Mouse (Mus musculus): ENCODE results near the gene Mars. TPM values are rescaled to one million over a fixed set of nuclear protein-coding genes. Genes with fewer than 3 reads are reported as not detected.

Mars gene
- polyA plus RNA-seq, 1 experiment from 2014 or later = 99.1 TPM

DNA sequence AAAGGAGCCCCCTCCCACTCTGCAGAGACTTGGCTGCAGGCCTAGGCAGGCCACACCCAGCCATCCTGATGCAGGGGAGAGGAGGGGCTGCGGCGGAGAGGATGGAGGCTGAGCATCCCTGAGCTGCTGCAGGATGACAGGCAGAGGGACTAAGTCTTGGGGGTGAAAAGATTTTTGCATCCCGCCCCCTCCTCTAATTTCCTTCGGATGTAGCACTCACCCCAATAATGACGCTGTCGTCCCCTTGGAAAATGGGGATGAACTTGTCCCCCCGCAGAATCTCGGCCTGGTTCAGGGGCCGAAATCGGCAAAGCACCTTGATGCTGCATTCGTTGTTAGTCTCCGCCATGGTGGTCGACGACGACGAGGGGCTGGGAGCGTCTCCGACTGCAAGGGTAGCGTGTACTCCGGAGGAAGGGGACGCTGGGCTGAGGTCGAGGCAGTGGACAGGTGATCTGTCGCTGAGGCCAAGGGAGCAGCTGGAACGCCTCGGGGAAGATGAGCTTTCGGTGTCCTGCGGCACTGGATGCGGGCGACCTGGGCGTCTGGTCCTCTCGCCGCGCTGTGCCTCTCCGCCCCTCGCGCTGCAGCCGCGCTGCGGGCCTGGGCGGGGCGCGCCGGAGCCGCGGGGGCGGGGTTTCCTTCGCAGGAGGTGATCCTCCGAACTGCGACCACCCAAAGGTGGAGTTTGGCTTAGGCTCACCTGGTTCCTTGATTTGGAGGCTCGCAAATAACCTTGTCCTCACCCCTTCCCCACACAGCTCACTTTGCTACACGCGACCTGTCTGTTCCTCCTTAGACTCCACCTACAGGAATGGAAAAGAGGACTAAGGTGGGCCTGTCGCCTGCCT is 48.8 kb downstream of the Mars start, which contains the start of gene Kif5a:
TSS of gene Kif5a (minus strand) at position 801 of the 851 bp plus-strand sequence.
- Histone ChIP-seq H3K9ac (ENCODE audit: low read depth, low read length) (peak within 1 kb of the TSS; percentile 44; the same call in 1 of the 2 replicates), H3K4me3 (replicated peaks; ENCODE audit: low read depth, low read length) (peak within 1 kb of the TSS; percentile 33), H3K36me3 (ENCODE audit: insufficient read depth, low read length) (no peaks in the 10 kb centered on the region), H3K27ac (no peak within 1 kb of the TSS), H3K27me3 (ENCODE audit: insufficient read depth, low read length) (0 out of 2 replicates have a peak, but pooled peaks cover 6% of the 10 kb centered on the region), H3K9me3 (replicated peaks; ENCODE audit: low read length) (no peaks in the 10 kb centered on the region), H3K4me1 (replicated peaks; ENCODE audit: insufficient read depth, low read length) (peaks cover 17% of the 10 kb centered on the region), H3K4me2 (ENCODE audit: low read length) (peak within 1 kb of the TSS; percentile 73)
- DNase-seq (ENCODE audit: low spot score) (no peak), ATAC-seq (replicated peaks; ENCODE audit: low FRiP score, low read depth) (no peak)
- TF ChIP-seq CTCF (IDR thresholded peaks at IDR 0.05; ENCODE audit: low read depth) = no peak
- 1% methylated on average over 53 of the region's 53 CpGs for WGBS

DNA sequence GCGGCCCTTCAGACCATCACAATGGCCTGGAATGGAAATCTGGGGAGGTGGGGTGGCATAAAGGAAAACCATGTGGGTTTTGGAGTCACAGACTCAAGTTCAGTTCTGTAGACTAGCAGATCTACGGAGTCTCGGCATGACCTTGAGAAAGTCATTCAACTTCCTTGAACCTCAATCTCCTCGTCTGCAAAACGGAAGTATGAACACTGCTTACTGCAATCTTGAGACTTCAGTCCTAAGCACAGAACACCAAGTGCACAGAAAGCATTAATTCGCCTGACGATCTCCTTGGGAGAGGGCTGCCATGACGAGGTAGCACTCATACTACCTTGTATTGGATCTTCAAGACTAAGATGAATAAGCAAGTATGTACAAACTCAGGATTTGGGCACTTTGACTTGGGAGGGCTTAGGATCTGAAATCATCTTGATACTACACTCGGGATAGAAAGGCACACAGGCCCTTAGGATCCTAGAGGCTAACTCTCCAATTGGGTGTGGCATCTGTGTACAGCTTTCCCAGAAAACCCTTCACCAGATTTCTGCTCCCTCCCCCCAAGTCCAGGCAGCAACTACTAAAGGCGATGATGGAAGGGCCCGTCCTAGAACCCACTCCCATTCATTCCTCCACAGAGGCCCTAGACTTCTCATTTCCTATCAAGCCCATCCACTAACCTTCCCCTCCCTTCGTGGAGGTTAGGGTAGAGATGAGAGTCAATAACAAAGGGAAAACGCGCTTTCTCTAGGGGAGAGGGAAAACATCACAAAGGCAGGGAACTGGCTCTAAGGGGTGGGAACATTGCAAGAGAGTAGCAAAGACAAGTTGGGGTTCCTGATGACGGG is 49.7 kb downstream of the Mars start:
- ATAC-seq (replicated peaks; ENCODE audit: low FRiP score, low read depth) (no peak), DNase-seq (ENCODE audit: low spot score) (no peak)
- no peak overlapping the region for H3K4me3 ChIP-seq (replicated peaks; ENCODE audit: low read depth, low read length)
- WGBS = 64% methylated on average over 15 of the region's 15 CpGs
- H3K4me2 ChIP-seq (ENCODE audit: low read length) = no peak overlapping the region
- no peaks in the 10 kb centered on the region for H3K36me3 ChIP-seq (ENCODE audit: insufficient read depth, low read length)
- no peak overlapping the region for H3K9ac ChIP-seq (ENCODE audit: low read depth, low read length)
- no peak for TF ChIP-seq CTCF (IDR thresholded peaks at IDR 0.05; ENCODE audit: low read depth)
- peaks cover 12% of the 10 kb centered on the region for H3K4me1 ChIP-seq (replicated peaks; ENCODE audit: insufficient read depth, low read length)
- H3K27ac ChIP-seq = no peak overlapping the region
- no peaks in the 10 kb centered on the region for H3K9me3 ChIP-seq (replicated peaks; ENCODE audit: low read length)
- H3K27me3 ChIP-seq (ENCODE audit: insufficient read depth, low read length) = 0 out of 2 replicates have a peak, but pooled peaks cover 6% of the 10 kb centered on the region

DNA sequence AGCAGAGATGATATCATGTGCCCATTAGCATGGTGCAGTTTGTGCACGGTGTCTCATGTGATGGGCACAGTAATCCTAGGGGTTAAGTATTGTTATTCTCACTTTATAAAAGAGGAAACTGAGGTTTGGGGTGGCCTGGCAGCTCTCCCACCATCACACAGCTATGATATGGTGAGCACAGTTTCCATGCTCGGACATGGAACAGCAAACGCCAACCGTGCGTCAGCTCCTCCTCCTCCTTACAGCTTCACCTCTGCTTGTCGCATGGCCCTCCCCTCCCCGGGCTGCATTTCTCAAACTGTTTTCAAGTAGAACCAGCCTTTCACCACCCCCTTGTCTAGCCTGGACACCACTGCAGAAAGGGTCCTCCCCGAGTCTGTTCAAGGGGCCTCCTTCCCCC is 53.1 kb downstream of the Mars start:
- 74% methylated on average over 8 of the region's 8 CpGs for WGBS

DNA sequence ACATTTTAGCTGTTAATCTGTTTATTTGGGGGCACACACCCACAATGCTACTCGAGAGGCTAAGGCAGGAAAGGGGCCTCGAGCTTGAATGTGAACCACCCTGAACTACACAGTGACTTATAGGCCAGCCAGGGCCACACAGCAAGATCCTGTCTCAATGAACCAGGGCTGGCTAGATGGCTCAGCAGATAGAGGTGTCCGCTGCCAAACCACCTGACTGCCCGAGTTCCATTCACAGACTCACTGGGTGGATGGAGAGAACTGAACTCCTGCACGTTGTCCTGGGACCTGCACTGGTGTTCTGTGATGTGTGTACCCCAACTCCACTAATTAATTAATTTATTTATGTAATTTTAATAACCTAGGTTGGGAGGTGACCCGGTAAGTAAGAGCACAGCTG is 53.8 kb downstream of the Mars start:
- no peak for DNase-seq (ENCODE audit: low spot score)

More for the DNA sequence above, 53.1 kb downstream of the Mars start:
- Histone ChIP-seq H3K4me3 (replicated peaks; ENCODE audit: low read depth, low read length) (no peak overlapping the region), H3K9me3 (replicated peaks; ENCODE audit: low read length) (no peaks in the 10 kb centered on the region), H3K9ac (ENCODE audit: low read depth, low read length) (no peak overlapping the region), H3K27ac (no peak overlapping the region), H3K27me3 (ENCODE audit: insufficient read depth, low read length) (0 out of 2 replicates have a peak, but pooled peaks cover 4% of the 10 kb centered on the region), H3K4me1 (replicated peaks; ENCODE audit: insufficient read depth, low read length) (peaks cover 12% of the 10 kb centered on the region), H3K36me3 (ENCODE audit: insufficient read depth, low read length) (no peaks in the 10 kb centered on the region), H3K4me2 (ENCODE audit: low read length) (no peak overlapping the region)
- no peak for DNase-seq (ENCODE audit: low spot score)
- no peak for TF ChIP-seq CTCF (IDR thresholded peaks at IDR 0.05; ENCODE audit: low read depth)
- no peak for ATAC-seq (replicated peaks; ENCODE audit: low FRiP score, low read depth)

DNA sequence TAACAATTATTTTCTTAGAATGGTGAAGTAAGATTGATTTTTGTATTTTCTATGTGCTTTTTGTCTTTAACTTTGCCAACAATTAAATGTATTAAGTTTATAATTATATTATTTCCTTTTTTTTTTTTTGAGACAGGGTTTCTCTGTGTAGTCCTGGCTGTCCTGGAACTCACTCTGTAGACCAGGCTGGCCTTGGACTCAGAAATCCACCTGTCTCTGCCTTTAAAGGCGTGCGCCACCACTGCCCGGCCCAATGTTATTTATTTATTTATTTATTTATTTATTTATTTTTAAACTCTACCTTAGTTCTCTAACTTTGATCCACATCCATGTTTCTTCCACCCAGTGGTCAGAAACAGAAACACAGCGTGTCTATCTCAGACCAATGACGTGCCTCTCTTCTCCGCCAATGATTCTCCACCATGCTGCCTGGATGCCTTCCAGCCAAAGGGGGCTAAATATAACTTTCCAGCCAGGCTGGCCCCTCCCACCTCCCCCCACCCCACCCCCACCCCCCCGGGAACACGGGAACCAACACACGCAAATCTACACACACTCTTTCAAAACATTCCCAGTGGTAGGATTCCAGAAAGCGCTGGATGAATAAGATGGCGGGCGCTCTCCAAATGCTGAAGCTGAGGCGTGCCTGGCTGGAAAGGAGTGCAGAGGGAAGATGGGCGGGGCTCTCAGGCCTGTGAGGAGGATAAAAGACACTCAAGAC is 55.8 kb downstream of the Mars start:
- H3K36me3 ChIP-seq (ENCODE audit: insufficient read depth, low read length) = no peaks in the 10 kb centered on the region
- no peaks in the 10 kb centered on the region for H3K27me3 ChIP-seq (ENCODE audit: insufficient read depth, low read length)
- no peak overlapping the region for H3K27ac ChIP-seq
- H3K4me1 ChIP-seq (replicated peaks; ENCODE audit: insufficient read depth, low read length) = no peaks in the 10 kb centered on the region
- peak; percentile 80 for ATAC-seq (replicated peaks; ENCODE audit: low FRiP score, low read depth)
- H3K4me2 ChIP-seq (ENCODE audit: low read length) = no peak overlapping the region
- no peak overlapping the region for H3K4me3 ChIP-seq (replicated peaks; ENCODE audit: low read depth, low read length)
- peak; percentile 93 for DNase-seq (ENCODE audit: low spot score)
- WGBS = 22% methylated on average over 14 of the region's 14 CpGs
- no peaks in the 10 kb centered on the region for H3K9me3 ChIP-seq (replicated peaks; ENCODE audit: low read length)
- no peak overlapping the region for H3K9ac ChIP-seq (ENCODE audit: low read depth, low read length)
- TF ChIP-seq CTCF (IDR thresholded peaks at IDR 0.05; ENCODE audit: low read depth) = peak; percentile 23; the same call in 1 of the 2 replicates

More for the DNA sequence above, 53.8 kb downstream of the Mars start:
- no peak for ATAC-seq (replicated peaks; ENCODE audit: low FRiP score, low read depth)
- H3K9me3 ChIP-seq (replicated peaks; ENCODE audit: low read length) = no peaks in the 10 kb centered on the region
- no peaks in the 10 kb centered on the region for H3K36me3 ChIP-seq (ENCODE audit: insufficient read depth, low read length)
- WGBS = 65% methylated on average over 6 of the region's 6 CpGs
- H3K9ac ChIP-seq (ENCODE audit: low read depth, low read length) = no peak overlapping the region
- H3K4me3 ChIP-seq (replicated peaks; ENCODE audit: low read depth, low read length) = no peak overlapping the region
- H3K4me1 ChIP-seq (replicated peaks; ENCODE audit: insufficient read depth, low read length) = peaks cover 6% of the 10 kb centered on the region
- H3K4me2 ChIP-seq (ENCODE audit: low read length) = no peak overlapping the region
- TF ChIP-seq CTCF (IDR thresholded peaks at IDR 0.05; ENCODE audit: low read depth) = no peak
- H3K27me3 ChIP-seq (ENCODE audit: insufficient read depth, low read length) = 0 out of 2 replicates have a peak, but pooled peaks cover 4% of the 10 kb centered on the region
- H3K27ac ChIP-seq = no peak overlapping the region
